Mouse (Mus musculus) heart, embryonic 14.5 days (tissue): ENCODE measurements around the gene Mcpt8. TPM values are rescaled to one million over a fixed set of nuclear protein-coding genes. Genes with fewer than 3 reads are reported as not detected.
"Not testable (repeated sequence)": the region's sequence is repeated elsewhere in the genome, so short reads cannot be mapped to it uniquely, and the experiment has no call there.

Experiments used
- ATAC-seq: fragments of 200-750 bp; cut with Nextera tagmentation; 2 replicates; pipeline ENCODE4 v1.8.0; 2017; ENCODE audit warnings: low read depth, moderate TSS enrichment; ENCODE audit not compliant: insufficient number of reproducible peaks, insufficient read depth, low FRiP score
- H3K27ac ChIP-seq, 2 experiments: fragments of 200-500 bp in 1 of 2; fragments of 300-500 bp in 1 of 2; sonication (generic) in 1 of 2; replicated peaks in 1 of 2; 2 replicates each; pipeline ENCODE4 v1.5.1; 2012 to 2014; ENCODE audit warnings: low read depth in 2 of 2, low read length in 2 of 2, control low read depth in 1 of 2, mild to moderate bottlenecking in 1 of 2, mixed read lengths in 1 of 2; ENCODE audit not compliant: control insufficient read depth in 1 of 2, insufficient read depth in 1 of 2
- H3K27me3 ChIP-seq: fragments of 300-500 bp; sonication (generic); 2 replicates; pipeline ENCODE4 v1.6.1; 2014; ENCODE audit warnings: mild to moderate bottlenecking, low read length, control low read depth; ENCODE audit not compliant: control insufficient read depth, insufficient read depth
- H3K36me3 ChIP-seq: fragments of 300-500 bp; sonication (generic); 2 replicates; pipeline ENCODE4 v1.6.1; 2014; ENCODE audit warnings: mild to moderate bottlenecking, control low read depth, low read length, mixed read lengths; ENCODE audit not compliant: control insufficient read depth, insufficient read depth
- H3K4me1 ChIP-seq, 2 experiments: fragments of 200-500 bp in 1 of 2; fragments of 300-500 bp in 1 of 2; sonication (generic) in 1 of 2; 2 replicates each; pipeline ENCODE4 v1.6.1; 2012 to 2014; ENCODE audit warnings: low read length in 2 of 2, control low read depth in 1 of 2, mixed read lengths in 1 of 2; ENCODE audit not compliant: control insufficient read depth in 2 of 2, insufficient read depth in 2 of 2
- H3K4me2 ChIP-seq: fragments of 300-500 bp; sonication (generic); 2 replicates; pipeline ENCODE4 v1.6.1; 2014; ENCODE audit warnings: mild to moderate bottlenecking, low read length
- H3K4me3 ChIP-seq, 2 experiments: fragments of 200-500 bp in 1 of 2; fragments of 300-500 bp in 1 of 2; sonication (generic) in 1 of 2; 2 replicates each; pipeline ENCODE4 v1.5.1; 2012 to 2014; ENCODE audit warnings: low read length in 2 of 2, mild to moderate bottlenecking in 2 of 2, control low read depth in 1 of 2, low read depth in 1 of 2, moderate library complexity in 1 of 2; ENCODE audit not compliant: control insufficient read depth in 1 of 2, insufficient read depth in 1 of 2
- H3K9ac ChIP-seq: fragments of 300-500 bp; sonication (generic); 2 replicates; pipeline ENCODE4 v1.6.1; 2014; ENCODE audit warnings: mild to moderate bottlenecking, low read length
- H3K9me3 ChIP-seq: fragments of 300-500 bp; sonication (generic); 2 replicates; pipeline ENCODE4 v1.6.1; 2016; ENCODE audit warnings: low read length, control low read depth; ENCODE audit not compliant: control insufficient read depth
- WGBS: fragments of 180-500 bp; shearing (Covaris S2); extraction: QIAGEN DNeasy Blood & Tissue Kit; methylation state at CpG from one replicate; pipeline ENCODE4 v1.1.7; 2014; 5-methylcytosine and 5-hydroxymethylcytosine counted together
- polyA plus RNA-seq: library from polyadenylated mRNA; unstranded; fragments of >200 nt; fragmentation: Nextera tagmentation; extraction: Ambion mirVana; gene quantifications from 2 replicates; pipeline ENCODE4 v1.2.1, GENCODE M21; 2014

Gene Mcpt8
- 0.42 and 0.50 TPM in 2 replicates for polyA plus RNA-seq

DNA sequence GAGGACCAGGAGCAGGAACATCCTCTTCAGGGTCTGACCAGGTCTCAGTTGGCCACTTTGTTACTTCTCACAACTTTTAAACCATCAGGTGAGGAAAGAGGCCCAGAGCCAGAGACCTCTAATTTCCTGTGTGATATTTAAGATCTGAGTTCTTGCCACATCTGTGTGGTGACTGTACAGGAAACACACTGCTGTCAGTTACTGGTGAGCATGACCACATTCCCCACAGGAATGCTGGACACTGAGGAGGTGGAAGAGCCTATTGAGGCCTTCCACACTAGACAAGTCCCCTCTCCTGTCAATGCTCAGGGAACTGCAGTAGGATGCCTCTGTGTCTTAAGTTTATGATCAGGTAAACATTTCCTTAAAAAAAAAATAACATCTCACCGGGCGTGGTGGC lies at the start of gene Mcpt8:
Gene Mcpt8 (minus strand): TSS at position 107 of the 400 bp plus-strand sequence.
- no peaks in the 10 kb centered on the region for H3K36me3 ChIP-seq
- H3K27ac ChIP-seq: no peak within 1 kb of the TSS
- no peak for ATAC-seq
- H3K4me1 ChIP-seq: no peaks in the 10 kb centered on the region
- no peak within 1 kb of the TSS for H3K4me2 ChIP-seq
- H3K27me3 ChIP-seq: no peaks in the 10 kb centered on the region
- H3K9me3 ChIP-seq: no peaks in the 10 kb centered on the region
- 88% methylated on average over 2 of the region's 2 CpGs for WGBS
- H3K4me3 ChIP-seq: no peak within 1 kb of the TSS
- H3K9ac ChIP-seq: no peak within 1 kb of the TSS

DNA sequence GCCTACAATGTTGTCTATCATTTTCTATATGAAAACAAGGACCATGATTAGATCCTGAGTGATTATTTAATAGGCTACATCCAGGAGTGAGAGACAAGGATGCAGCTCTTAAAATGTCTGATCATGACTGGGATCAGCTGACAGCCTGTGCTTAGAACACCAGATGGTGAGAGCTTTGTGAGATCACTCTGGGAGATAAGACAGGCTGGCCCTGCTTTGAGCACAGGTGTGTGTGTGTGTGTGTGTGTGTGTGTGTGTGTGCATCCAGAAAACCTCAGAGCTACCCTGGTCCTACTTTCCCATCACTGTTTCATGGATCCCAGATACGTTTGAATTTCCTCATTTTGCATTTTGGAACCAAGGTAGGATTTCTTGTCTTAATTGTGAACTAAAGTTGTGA lies 48.6 kb upstream of the Mcpt8 start:
- H3K9ac ChIP-seq, H3K27me3 ChIP-seq, H3K4me3 ChIP-seq, H3K9me3 ChIP-seq, H3K4me2 ChIP-seq, H3K4me1 ChIP-seq, H3K27ac ChIP-seq, ATAC-seq, H3K36me3 ChIP-seq: not testable (repeated sequence)
- 75% methylated on average over 1 of the region's 1 CpGs for WGBS

GRCm38 (mm10) chr14:56132508-56132907 lies 47.4 kb upstream of the Mcpt8 start, which contains the start of gene Gzmd:
Gene Gzmd (minus strand): TSS chr14:56132608.
- ATAC-seq, H3K9me3 ChIP-seq, H3K4me2 ChIP-seq, H3K27me3 ChIP-seq, H3K27ac ChIP-seq, H3K9ac ChIP-seq, H3K36me3 ChIP-seq, H3K4me1 ChIP-seq, H3K4me3 ChIP-seq: not testable (repeated sequence)
- WGBS: 80% methylated on average over 2 of the region's 2 CpGs

DNA sequence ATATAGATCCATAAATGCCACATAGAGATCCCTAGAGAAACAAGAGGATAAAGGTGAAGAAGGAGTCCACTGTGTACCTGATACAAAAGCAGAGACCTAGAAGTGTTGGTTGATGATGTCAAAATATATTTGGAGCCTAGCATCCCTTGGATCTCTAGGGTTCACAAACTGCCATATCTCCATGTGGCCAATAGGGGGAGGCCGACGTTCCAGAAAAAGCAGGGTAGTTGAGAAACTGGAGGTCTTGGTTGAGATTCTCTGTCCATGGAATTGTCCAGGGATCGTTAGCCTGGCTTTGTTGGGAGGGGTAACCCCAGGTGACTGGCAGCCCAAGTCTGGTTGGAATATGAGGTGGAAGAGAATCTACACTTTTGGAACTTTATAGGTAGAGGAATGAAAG lies 43.3 kb upstream of the Mcpt8 start:
- ATAC-seq: no peak
- H3K27me3 ChIP-seq: no peaks in the 10 kb centered on the region
- no peak overlapping the region for H3K4me3 ChIP-seq
- no peaks in the 10 kb centered on the region for H3K4me1 ChIP-seq
- H3K27ac ChIP-seq: no peak overlapping the region
- H3K9ac ChIP-seq: no peak overlapping the region
- no peak overlapping the region for H3K4me2 ChIP-seq
- no peaks in the 10 kb centered on the region for H3K9me3 ChIP-seq
- no peaks in the 10 kb centered on the region for H3K36me3 ChIP-seq
- 40% methylated on average over 3 of the region's 3 CpGs for WGBS

GRCm38 (mm10) chr14:56123516-56123915 lies 38.4 kb upstream of the Mcpt8 start:
- no peak for ATAC-seq
- Histone ChIP-seq H3K27me3 (no peaks in the 10 kb centered on the region), H3K27ac (no peak overlapping the region), H3K36me3 (no peaks in the 10 kb centered on the region), H3K4me3 (no peak overlapping the region), H3K9ac (no peak overlapping the region), H3K9me3 (no peaks in the 10 kb centered on the region), H3K4me2 (no peak overlapping the region), H3K4me1 (no peaks in the 10 kb centered on the region)
- 83% methylated on average over 3 of the region's 3 CpGs for WGBS

DNA sequence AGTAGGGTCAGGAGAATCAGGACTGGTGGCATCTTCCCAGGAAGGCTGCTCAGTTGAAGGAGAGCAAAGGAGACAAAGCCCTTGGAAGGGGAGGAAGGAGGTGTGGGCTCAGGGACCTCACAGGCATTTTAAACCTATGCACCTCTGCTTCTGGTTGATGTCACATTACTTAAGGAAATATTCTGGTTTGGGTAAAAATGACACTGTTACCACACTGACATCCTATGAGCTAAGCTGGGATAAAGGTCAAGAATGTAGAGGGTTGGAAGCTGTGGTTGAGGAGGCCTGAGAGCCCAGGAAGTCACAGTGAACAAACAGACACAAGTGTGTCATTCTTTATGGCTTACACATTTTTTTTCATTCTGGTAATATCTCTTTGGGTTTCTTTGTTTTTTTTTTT lies 35.5 kb upstream of the Mcpt8 start, which contains the start of gene Gzme:
Gene Gzme (minus strand): TSS at position 101 of the 400 bp plus-strand sequence.
- Histone ChIP-seq H3K4me2 (no peak within 1 kb of the TSS), H3K27ac (no peak within 1 kb of the TSS), H3K9me3 (no peaks in the 10 kb centered on the region), H3K27me3 (no peaks in the 10 kb centered on the region), H3K9ac (no peak within 1 kb of the TSS), H3K4me1 (no peaks in the 10 kb centered on the region; a peak in 1 of 4 replicates), H3K4me3 (no peak within 1 kb of the TSS), H3K36me3 (no peaks in the 10 kb centered on the region)
- ATAC-seq: no peak

DNA sequence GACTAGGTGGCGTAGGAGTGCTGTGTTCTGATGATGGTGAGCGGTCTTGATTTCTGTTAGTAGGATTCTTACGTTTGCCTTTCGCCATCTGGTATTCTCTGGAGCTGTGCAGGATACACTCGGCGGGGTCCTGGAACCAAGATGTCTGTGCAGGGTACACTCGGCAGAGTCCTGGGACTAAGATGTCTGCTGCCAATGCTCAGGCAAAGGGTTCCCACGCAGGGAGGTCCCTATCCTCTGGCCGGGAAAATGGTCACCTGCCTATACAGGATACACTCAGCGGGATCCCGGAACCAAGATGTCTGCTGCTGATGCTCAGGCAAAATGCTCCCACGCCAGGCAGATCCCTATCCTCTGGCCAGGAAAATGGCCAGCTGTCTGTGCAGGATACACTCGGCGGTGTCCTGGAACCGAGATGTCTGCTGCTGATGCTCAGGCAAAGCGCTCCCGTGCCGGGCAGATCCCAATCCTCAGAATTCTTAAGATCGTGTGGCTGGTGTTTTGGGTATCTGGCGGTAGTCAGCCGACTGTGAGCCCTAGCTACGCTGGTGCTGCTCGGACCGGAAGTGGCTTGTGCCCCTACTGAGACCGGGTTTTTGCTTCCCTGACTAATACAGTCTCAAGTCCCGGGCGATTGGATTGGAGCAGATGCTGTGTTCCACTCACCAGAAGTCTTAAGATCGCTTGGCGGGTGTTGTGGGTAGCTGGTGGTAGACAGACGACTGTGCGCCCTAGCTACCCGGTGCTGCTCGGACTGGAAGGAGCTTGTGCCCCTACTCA lies 30.6 kb upstream of the Mcpt8 start:
- not testable (repeated sequence) for H3K9me3 ChIP-seq, H3K4me1 ChIP-seq, H3K9ac ChIP-seq, H3K4me3 ChIP-seq, H3K27me3 ChIP-seq, H3K4me2 ChIP-seq, H3K36me3 ChIP-seq, H3K27ac ChIP-seq, ATAC-seq
- 87% methylated on average over 33 of the region's 33 CpGs for WGBS
